Mouse (Mus musculus) cortical plate, adult 2 months (tissue): Measurements from ENCODE around the gene Hdhd5. TPM values are rescaled to one million over a fixed set of nuclear protein-coding genes. Genes with fewer than 3 reads are reported as not detected.

Experiments used
- H3K27ac ChIP-seq: fragments of 200-500 bp; 2 replicates; pipeline ENCODE4 v1.5.1; 2012; ENCODE audit warnings: low read length, control low read depth, inconsistent platforms; ENCODE audit not compliant: insufficient read depth
- H3K4me1 ChIP-seq: fragments of 200-500 bp; 2 replicates; pipeline ENCODE4 v1.6.1; 2011; ENCODE audit warnings: low read length; ENCODE audit not compliant: control insufficient read depth, insufficient read depth
- H3K4me3 ChIP-seq: fragments of 200-500 bp; 2 replicates; pipeline ENCODE4 v1.5.1; 2011; ENCODE audit warnings: mild to moderate bottlenecking, low read length, control low read depth; ENCODE audit not compliant: insufficient read depth
- CTCF ChIP-seq: fragments of 200-500 bp; IDR thresholded peaks from 2 replicates; pipeline ENCODE4 v1.5.1; 2011; ENCODE audit warnings: mild to moderate bottlenecking, control low read depth, low read length; ENCODE audit not compliant: insufficient read depth; ENCODE audit errors: extremely low read depth
- POLR2A ChIP-seq: fragments of 200-500 bp; IDR thresholded peaks from 2 replicates; pipeline ENCODE4 v1.6.1; 2011; ENCODE audit warnings: mild to moderate bottlenecking, low read length, control low read depth; ENCODE audit not compliant: insufficient read depth; ENCODE audit errors: extremely low read depth
- polyA plus RNA-seq: library from polyadenylated mRNA; depleted of rRNA; stranded (reverse); fragments of >200 nt; gene quantifications from 2 replicates; pipeline ENCODE4 v1.2.3, GENCODE M21; 2012; rRNA removed

Gene Hdhd5
- 45.6 and 46.9 TPM in 2 replicates for polyA plus RNA-seq

- peak within 1 kb of the TSS; percentile 67 for H3K4me3 ChIP-seq
- no peak for TF ChIP-seq CTCF
- peak; percentile 82 for TF ChIP-seq POLR2A
- H3K27ac ChIP-seq = peak within 1 kb of the TSS; percentile 36; the same call in 1 of the 2 replicates
- peaks cover 7% of the 10 kb centered on the region for H3K4me1 ChIP-seq
Measured at GRCm38 (mm10) chr6:120531020-120531965, at the start of gene Hdhd5. Gene Hdhd5, minus strand, starts transcription at chr6:120531319.

DNA sequence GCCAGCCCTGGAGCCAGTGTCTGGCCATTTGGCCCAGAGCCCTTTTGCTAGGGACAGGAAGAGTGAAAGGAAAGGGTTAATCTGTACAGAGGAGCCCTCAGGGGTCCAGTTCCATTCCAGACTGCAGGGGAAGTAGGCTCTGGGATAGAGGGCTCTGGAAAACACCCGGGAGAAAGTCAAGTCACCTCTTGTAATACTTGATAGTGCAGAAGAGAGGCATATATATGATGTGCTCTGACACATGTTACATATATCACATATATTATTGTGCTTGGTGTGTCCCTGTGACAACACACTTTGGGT, 49.5 kb upstream of the Hdhd5 start:
- TF ChIP-seq POLR2A (no peak), CTCF (no peak)
- no peak overlapping the region for H3K27ac ChIP-seq
- no peak overlapping the region; the same call in 1 of the 2 replicates for H3K4me3 ChIP-seq
- H3K4me1 ChIP-seq = no peaks in the 10 kb centered on the region

GRCm38 (mm10) chr6:120579831-120580712, 49.0 kb upstream of the Hdhd5 start:
- H3K27ac ChIP-seq = no peak overlapping the region
- H3K4me3 ChIP-seq = peak overlapping the region; percentile 13
- H3K4me1 ChIP-seq = no peaks in the 10 kb centered on the region
- peak; percentile 21; the same call in 1 of the 2 replicates for TF ChIP-seq CTCF
- TF ChIP-seq POLR2A = no peak

DNA sequence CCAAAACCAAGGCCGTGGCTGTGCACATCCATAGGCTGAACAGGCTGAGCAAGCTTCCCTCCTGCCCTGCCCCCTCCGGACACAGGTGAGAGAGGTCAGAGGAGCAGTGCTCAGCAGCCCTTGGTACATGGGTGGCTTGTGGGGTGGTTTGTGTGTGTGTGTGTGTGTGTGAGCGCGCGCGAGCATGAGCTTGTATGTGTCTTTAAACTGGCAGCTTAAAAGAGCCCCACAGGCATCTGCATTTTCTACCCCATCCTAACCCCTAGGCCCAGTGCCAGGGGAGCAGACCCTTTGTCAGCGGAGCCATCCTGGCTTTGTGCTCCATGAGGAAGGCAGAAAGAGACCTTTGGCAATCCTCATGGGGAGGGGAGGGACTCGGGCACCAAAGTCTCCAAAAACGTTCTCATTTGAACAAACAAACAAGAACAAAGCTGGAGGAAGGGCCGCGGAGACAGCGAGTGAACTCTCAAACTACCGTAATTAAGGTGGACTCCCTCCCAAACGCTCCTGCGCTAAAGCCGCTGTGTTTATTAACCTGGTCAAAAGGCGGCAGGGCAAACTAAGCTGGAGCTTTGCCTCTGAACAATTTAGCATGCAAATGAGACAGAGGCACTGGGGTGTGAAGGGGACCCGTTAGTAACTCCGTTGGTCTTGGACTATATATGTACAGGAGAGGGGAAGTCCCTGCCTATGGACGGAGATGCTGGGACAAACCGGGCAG, 48.2 kb upstream of the Hdhd5 start:
- H3K4me1 ChIP-seq = no peaks in the 10 kb centered on the region
- H3K4me3 ChIP-seq = peak overlapping the region; percentile 13; the same call in 1 of the 2 replicates
- no peak for TF ChIP-seq POLR2A
- no peak for TF ChIP-seq CTCF
- H3K27ac ChIP-seq = no peak overlapping the region

DNA sequence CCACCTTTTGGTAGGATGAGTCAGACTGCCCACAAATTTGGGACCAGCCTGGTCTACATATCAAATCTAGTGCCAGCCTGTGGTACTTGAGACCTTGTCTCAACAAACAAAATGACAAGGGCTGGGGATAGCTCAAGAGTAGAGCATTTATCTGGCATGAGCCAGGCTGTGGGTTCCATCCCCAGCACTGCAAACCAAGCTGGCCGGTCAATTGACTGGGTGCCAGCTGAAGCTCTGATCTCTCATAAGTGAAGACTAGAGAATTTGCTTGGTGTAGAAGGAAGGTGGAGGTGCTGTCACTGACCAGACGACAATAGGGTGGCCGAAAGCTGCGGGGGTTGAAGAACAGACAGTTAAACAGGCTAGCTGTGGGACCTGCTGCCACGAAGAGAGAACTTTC, 47.4 kb upstream of the Hdhd5 start:
- Histone ChIP-seq H3K4me3 (no peak overlapping the region), H3K4me1 (no peaks in the 10 kb centered on the region), H3K27ac (no peak overlapping the region)
- TF ChIP-seq CTCF = no peak
- no peak for TF ChIP-seq POLR2A

- Histone ChIP-seq H3K27ac (no peak overlapping the region), H3K4me1 (no peaks in the 10 kb centered on the region), H3K4me3 (no peak overlapping the region)
- TF ChIP-seq POLR2A (no peak), CTCF (no peak)
Measured at GRCm38 (mm10) chr6:120572372-120572771, 41.3 kb upstream of the Hdhd5 start.

GRCm38 (mm10) chr6:120568257-120568656, 37.1 kb upstream of the Hdhd5 start:
- Histone ChIP-seq H3K27ac (no peak overlapping the region), H3K4me3 (no peak overlapping the region), H3K4me1 (no peaks in the 10 kb centered on the region)
- TF ChIP-seq POLR2A = no peak
- no peak for TF ChIP-seq CTCF

DNA sequence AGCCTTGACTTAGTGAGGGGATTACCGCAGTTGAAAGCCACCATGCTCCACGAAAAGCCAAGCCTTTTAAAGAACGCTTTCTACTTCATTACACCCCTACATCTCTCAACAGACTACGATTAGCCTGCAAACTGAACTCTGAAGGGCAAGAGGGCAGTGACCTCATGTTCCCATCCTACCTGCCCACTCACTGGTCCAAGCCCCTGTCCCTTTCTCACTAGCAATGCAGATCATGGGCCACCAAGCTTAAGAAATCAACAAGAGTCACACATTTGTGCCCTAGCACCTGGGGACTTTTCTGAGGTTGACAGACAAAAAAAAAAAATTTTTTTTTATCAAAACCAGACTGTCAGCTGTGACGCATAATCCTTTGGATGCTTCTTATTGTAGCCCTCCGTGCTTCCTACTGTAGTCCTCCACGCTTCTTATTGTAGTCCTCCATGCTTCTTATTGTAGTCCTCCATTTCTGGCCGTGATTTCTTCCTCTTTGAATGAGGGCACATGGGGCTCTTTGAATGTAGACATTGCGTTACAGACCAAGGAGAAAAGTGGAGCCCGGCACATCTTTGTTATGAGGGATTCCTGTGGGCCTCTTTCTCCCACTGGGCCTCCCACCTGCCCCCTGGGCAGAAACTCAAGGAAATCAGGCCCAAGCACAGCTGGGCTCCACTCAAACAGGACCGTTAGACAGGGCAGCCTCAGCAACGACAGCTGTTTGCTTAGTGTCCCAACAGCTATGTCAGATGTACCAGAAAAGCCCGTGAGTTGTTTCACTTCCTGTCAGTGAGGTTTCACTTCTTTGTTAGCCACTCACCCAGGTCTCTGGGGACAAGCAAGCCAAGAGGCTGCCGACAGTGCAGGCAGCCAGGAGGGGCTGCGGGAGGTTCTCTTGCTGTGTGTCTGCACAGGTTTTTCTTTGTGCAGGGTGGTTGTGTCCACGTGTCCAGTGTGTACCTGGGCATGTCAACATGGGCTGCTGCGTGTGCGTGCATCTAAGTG, 36.1 kb upstream of the Hdhd5 start:
- TF ChIP-seq CTCF = no peak
- TF ChIP-seq POLR2A = no peak
- H3K4me3 ChIP-seq = no peak overlapping the region
- H3K27ac ChIP-seq = no peak overlapping the region
- H3K4me1 ChIP-seq = no peaks in the 10 kb centered on the region

GRCm38 (mm10) chr6:120556641-120557040, 25.5 kb upstream of the Hdhd5 start:
- Histone ChIP-seq H3K4me1 (no peaks in the 10 kb centered on the region), H3K4me3 (no peak overlapping the region), H3K27ac (no peak overlapping the region)
- TF ChIP-seq CTCF = no peak
- TF ChIP-seq POLR2A = no peak
